Mouse (Mus musculus): ENCODE measurements at regions not wholly inside any gene's neighbourhood (a gene's known extent, or its start where the extent isn't known, plus 50 kb on each side); places are given as distances from the start of the nearest gene placed in this dataset.
A peak's percentile ranks its signal among the peaks of the same experiment; 100 is the strongest.
"Not testable (repeated sequence)": the region's sequence is repeated elsewhere in the genome, so short reads cannot be mapped to it uniquely, and the experiment has no call there.

DNA sequence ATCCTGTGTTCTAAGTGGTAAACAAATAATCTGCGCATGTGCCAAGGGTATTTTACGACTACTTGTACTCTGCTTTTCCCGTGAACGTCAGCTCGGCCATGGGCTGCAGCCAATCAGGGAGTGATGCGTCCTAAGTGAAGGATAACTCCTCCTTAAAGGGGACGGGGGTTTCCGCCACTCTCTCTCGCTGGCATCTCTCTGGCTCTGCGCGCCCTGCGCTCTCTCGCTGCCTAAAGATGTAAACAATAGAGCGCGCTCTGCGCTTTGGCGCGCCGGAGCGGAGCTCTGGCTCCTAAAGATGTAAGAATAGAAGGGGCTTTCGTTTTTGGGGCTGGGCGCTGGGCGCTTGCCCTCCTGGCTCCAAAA is 137.7 kb downstream of the Zfp619 start:
- peak overlapping the region; percentile 44 for H3K4me3 ChIP-seq (replicated peaks; ENCODE audit: low read length)
- peak overlapping the region; percentile 55 for H3K4me2 ChIP-seq (replicated peaks)
- whole genome bisulfite sequencing: 31% methylated on average over 21 of the region's 23 CpGs
- ATAC-seq (ENCODE audit: low FRiP score): peak; percentile 70
- H3K27me3 ChIP-seq (ENCODE audit: control insufficient read depth, insufficient read depth, low read length); DNase-seq (ENCODE audit: low spot score); H3K36me3 ChIP-seq (replicated peaks; ENCODE audit: control insufficient read depth, insufficient read depth); H3K4me1 ChIP-seq (replicated peaks; ENCODE audit: control insufficient read depth, insufficient read depth, low read length); H3K9me3 ChIP-seq (ENCODE audit: control insufficient read depth, low read length): not testable (repeated sequence)
- peak overlapping the region; percentile 71 for H3K9ac ChIP-seq
- H3K27ac ChIP-seq: peak overlapping the region; percentile 82

DNA sequence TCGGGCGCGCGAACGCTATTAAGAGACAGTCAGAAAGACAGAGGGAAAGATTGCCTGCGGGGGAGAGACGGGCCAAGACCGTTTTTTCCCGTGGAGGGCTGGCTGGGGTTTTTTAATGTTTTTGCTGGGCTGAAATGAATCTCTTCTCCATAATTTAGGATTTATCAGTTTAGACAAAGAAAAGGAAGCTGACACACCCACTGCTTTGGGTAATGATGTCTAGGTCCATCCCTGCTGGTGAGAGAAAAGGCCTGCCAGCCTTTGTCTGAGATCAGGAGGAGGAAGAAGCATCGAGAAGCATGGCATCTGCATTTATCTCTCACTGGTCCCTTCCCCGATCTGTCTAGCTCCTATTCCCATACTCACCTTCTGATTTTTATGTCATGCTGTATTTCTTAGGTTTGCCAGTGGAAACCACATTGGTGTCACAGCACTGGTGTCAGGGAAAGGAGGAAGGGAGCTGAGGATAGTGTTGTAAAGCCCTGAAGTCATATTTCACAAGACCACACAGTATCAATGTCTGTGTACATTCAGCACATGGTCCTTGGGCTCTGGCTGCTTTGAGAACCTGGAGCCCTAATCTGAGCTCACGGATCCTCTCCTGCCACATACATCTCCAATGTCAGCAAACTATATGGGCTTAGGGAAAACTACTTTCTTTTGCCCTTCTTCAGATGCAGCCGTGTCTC is 138.3 kb downstream of the Zfp619 start:
- peak overlapping the region; percentile 44 for H3K4me3 ChIP-seq (replicated peaks; ENCODE audit: low read length)
- H3K27ac ChIP-seq: peak overlapping the region; percentile 82
- no peaks in the 10 kb centered on the region for H3K27me3 ChIP-seq (ENCODE audit: control insufficient read depth, insufficient read depth, low read length)
- ATAC-seq (ENCODE audit: low FRiP score): peak; percentile 51
- no peaks in the 10 kb centered on the region for H3K36me3 ChIP-seq (replicated peaks; ENCODE audit: control insufficient read depth, insufficient read depth)
- no peaks in the 10 kb centered on the region for H3K9me3 ChIP-seq (ENCODE audit: control insufficient read depth, low read length)
- H3K4me2 ChIP-seq (replicated peaks): peak overlapping the region; percentile 55
- 40% methylated on average over 13 of the region's 13 CpGs for WGBS
- peak; percentile 37 for DNase-seq (ENCODE audit: low spot score)
- peak overlapping the region; percentile 71 for H3K9ac ChIP-seq
- peaks cover 9% of the 10 kb centered on the region; the same call in 1 of the 2 replicates for H3K4me1 ChIP-seq (replicated peaks; ENCODE audit: control insufficient read depth, insufficient read depth, low read length)

DNA sequence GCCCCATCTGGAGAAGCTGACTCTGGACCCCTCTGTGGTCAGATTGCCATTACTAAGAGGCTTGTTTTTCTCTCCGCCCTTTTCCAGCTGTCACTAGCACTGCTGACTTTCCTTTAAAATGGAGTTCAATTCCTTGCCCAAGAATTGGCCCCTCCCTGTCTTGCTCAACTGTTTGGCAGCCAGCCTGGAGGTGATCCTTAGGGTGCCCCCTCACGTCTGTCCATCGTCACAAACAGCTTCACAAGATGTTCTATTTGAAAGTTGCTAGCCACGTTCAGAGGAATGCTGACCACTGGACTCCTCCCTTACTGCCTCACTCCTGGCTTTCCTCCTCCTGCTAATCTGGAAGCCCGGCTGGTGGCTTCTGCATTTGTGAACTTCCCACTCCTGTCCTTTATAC is 142.0 kb downstream of the Zfp619 start:
- Histone ChIP-seq H3K9me3 (ENCODE audit: control insufficient read depth, low read length) (no peaks in the 10 kb centered on the region), H3K9ac (no peak overlapping the region), H3K4me1 (replicated peaks; ENCODE audit: control insufficient read depth, insufficient read depth, low read length) (peaks cover 9% of the 10 kb centered on the region; the same call in 1 of the 2 replicates), H3K36me3 (replicated peaks; ENCODE audit: control insufficient read depth, insufficient read depth) (no peaks in the 10 kb centered on the region), H3K4me3 (replicated peaks; ENCODE audit: low read length) (no peak overlapping the region), H3K27ac (no peak overlapping the region), H3K27me3 (ENCODE audit: control insufficient read depth, insufficient read depth, low read length) (no peaks in the 10 kb centered on the region), H3K4me2 (replicated peaks) (no peak overlapping the region)
- no peak for DNase-seq (ENCODE audit: low spot score)
- ATAC-seq (ENCODE audit: low FRiP score): no peak
- WGBS: 53% methylated on average over 5 of the region's 5 CpGs

DNA sequence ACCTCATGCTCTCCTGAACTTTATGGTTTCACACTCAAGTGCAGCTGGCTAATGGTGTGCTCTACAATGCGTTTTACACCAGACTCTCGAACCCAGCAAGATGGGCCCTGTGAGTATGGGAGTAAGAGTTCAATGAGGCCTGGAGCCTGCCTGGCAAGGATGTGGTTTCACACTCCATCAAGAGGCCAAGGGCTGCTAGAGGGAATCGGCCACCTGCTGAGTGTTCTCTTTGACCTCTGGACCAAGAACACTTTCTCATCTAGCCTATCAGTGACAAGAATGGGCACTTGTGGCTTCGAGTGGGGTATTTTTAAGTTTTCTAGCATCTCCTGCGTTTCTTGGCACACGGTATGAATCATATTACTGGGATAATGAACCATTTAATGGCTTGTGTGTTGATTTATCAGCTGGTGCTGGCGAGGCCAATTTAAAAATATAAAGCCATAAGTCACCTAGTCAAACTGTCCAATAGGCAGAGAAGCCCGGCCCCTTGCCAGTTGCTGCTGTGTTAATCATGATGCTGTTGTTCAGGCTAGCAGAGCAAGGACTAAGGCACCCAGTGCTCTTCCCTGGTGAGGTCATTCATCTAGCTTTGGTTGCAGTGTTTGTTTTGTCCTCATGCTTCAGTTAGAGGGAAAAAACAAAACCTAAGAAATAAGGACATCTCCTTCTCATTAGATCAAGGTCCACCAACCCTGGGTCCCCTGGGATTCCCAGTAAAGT is 157.7 kb downstream of the Zfp619 start:
- 71% methylated on average over 8 of the region's 8 CpGs for WGBS
- no peaks in the 10 kb centered on the region for H3K27me3 ChIP-seq (ENCODE audit: control insufficient read depth, insufficient read depth, low read length)
- no peaks in the 10 kb centered on the region for H3K4me1 ChIP-seq (replicated peaks; ENCODE audit: control insufficient read depth, insufficient read depth, low read length)
- no peaks in the 10 kb centered on the region for H3K9me3 ChIP-seq (ENCODE audit: control insufficient read depth, low read length)
- ATAC-seq (ENCODE audit: low FRiP score) (no peak), DNase-seq (ENCODE audit: low spot score) (no peak)
- H3K4me3 ChIP-seq (replicated peaks; ENCODE audit: low read length): no peak overlapping the region
- no peak overlapping the region for H3K4me2 ChIP-seq (replicated peaks)
- no peaks in the 10 kb centered on the region for H3K36me3 ChIP-seq (replicated peaks; ENCODE audit: control insufficient read depth, insufficient read depth)
- no peak overlapping the region for H3K27ac ChIP-seq
- H3K9ac ChIP-seq: no peak overlapping the region

DNA sequence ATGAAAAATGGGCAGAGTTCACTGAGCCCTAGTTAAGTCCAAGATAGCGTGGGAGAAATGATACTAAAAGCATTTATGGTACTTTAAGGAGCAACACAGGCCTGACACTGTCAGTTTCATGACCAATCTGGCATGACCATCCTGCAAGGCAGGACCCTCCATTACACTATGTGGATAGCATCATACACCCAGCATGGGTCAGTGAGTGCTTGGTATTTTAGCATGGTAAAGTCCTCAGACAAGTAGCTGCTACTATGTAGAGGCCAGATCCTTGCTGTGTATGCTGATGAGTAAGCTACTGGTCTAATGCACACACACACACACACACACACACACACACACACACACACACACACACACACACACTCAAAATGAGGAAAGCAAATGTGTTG is 158.3 kb downstream of the Zfp619 start:
- DNase-seq (ENCODE audit: low spot score) (no peak), ATAC-seq (ENCODE audit: low FRiP score) (no peak)
- no peaks in the 10 kb centered on the region for H3K4me1 ChIP-seq (replicated peaks; ENCODE audit: control insufficient read depth, insufficient read depth, low read length)
- H3K4me2 ChIP-seq (replicated peaks): no peak overlapping the region
- no peak overlapping the region for H3K9ac ChIP-seq
- H3K27ac ChIP-seq: no peak overlapping the region
- no peaks in the 10 kb centered on the region for H3K27me3 ChIP-seq (ENCODE audit: control insufficient read depth, insufficient read depth, low read length)
- H3K4me3 ChIP-seq (replicated peaks; ENCODE audit: low read length): no peak overlapping the region
- 85% methylated on average over 1 of the region's 1 CpGs for WGBS
- no peaks in the 10 kb centered on the region for H3K36me3 ChIP-seq (replicated peaks; ENCODE audit: control insufficient read depth, insufficient read depth)
- no peaks in the 10 kb centered on the region for H3K9me3 ChIP-seq (ENCODE audit: control insufficient read depth, low read length)

DNA sequence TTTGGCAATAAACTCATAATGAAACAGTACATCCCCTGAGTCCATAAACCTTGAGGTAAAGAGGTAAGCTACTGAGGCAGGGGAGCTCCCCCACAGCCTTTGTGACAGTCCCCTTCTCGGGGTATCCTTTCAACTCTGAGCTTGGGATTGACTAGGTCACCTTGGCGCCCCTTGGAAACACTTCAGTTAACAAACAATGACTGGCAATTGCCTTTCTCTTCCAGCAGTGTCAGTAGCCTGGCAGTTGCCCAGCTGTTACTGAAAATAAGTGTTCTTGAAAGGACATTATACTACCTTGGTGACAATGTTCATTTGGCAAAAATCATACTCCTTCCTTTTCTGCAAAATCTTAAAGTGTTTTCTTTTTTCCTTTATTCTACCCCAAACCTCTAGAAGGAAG is 162.8 kb downstream of the Zfp619 start:
- ATAC-seq (ENCODE audit: low FRiP score) (no peak), DNase-seq (ENCODE audit: low spot score) (no peak)
- 46% methylated on average over 2 of the region's 2 CpGs for WGBS
- Histone ChIP-seq H3K4me1 (replicated peaks; ENCODE audit: control insufficient read depth, insufficient read depth, low read length) (no peaks in the 10 kb centered on the region), H3K4me2 (replicated peaks) (no peak overlapping the region), H3K9ac (no peak overlapping the region), H3K9me3 (ENCODE audit: control insufficient read depth, low read length) (no peaks in the 10 kb centered on the region), H3K27me3 (ENCODE audit: control insufficient read depth, insufficient read depth, low read length) (no peaks in the 10 kb centered on the region), H3K27ac (no peak overlapping the region), H3K36me3 (replicated peaks; ENCODE audit: control insufficient read depth, insufficient read depth) (no peaks in the 10 kb centered on the region), H3K4me3 (replicated peaks; ENCODE audit: low read length) (no peak overlapping the region)

DNA sequence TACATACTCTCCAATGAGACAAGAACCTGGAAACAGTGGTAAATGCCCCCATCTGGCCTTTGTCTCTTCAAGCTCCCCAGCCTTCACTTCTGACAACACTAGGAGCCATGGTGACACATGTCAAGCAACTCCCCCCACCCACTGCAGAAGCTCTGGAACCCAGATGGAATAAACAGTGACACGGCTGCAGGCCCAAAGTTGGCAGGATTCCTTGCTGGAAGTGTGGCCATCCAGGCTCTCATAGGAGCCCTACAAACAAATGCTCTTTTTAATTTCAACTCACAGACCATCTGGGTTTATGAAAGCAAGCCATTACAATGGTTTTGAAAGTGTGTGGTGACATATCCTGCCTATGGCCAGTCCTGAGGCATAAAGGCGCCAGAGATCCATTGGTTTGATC is 179.0 kb downstream of the Zfp619 start:
- DNase-seq (ENCODE audit: low spot score) (no peak), ATAC-seq (ENCODE audit: low FRiP score) (no peak)
- H3K27ac ChIP-seq: no peak overlapping the region
- no peak overlapping the region for H3K9ac ChIP-seq
- 82% methylated on average over 2 of the region's 2 CpGs for WGBS
- H3K36me3 ChIP-seq (replicated peaks; ENCODE audit: control insufficient read depth, insufficient read depth): no peaks in the 10 kb centered on the region
- H3K4me2 ChIP-seq (replicated peaks): no peak overlapping the region
- H3K4me1 ChIP-seq (replicated peaks; ENCODE audit: control insufficient read depth, insufficient read depth, low read length): no peaks in the 10 kb centered on the region
- no peak overlapping the region for H3K4me3 ChIP-seq (replicated peaks; ENCODE audit: low read length)
- no peaks in the 10 kb centered on the region for H3K27me3 ChIP-seq (ENCODE audit: control insufficient read depth, insufficient read depth, low read length)
- H3K9me3 ChIP-seq (ENCODE audit: control insufficient read depth, low read length): no peaks in the 10 kb centered on the region

DNA sequence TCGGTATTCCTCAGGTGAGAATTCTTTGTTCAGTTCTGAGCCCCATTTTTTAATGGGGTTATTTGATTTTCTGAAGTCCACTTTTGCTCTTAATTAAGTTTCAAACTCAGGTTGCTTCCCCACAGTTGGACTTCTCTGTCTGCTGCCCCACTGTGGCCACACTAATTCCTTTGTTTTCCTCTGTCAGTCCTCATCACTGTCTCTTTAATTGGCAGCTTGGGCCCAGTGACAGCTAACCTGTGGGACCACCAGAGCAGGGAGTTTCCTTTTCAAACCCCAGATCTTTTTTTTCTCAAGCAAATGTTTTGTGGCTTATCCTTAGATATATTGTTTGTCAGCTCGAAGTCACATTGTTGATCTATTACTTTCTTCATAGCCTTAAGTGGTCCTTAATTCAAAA is 183.9 kb downstream of the Zfp619 start:
- ATAC-seq (ENCODE audit: low FRiP score) (no peak), DNase-seq (ENCODE audit: low spot score) (no peak)
- H3K9ac ChIP-seq: no peak overlapping the region
- 74% methylated on average over 1 of the region's 2 CpGs for WGBS
- H3K36me3 ChIP-seq (replicated peaks; ENCODE audit: control insufficient read depth, insufficient read depth): no peaks in the 10 kb centered on the region
- no peaks in the 10 kb centered on the region for H3K27me3 ChIP-seq (ENCODE audit: control insufficient read depth, insufficient read depth, low read length)
- H3K4me1 ChIP-seq (replicated peaks; ENCODE audit: control insufficient read depth, insufficient read depth, low read length): peaks cover 19% of the 10 kb centered on the region
- no peak overlapping the region for H3K27ac ChIP-seq
- H3K4me3 ChIP-seq (replicated peaks; ENCODE audit: low read length): no peak overlapping the region
- H3K9me3 ChIP-seq (ENCODE audit: control insufficient read depth, low read length): no peaks in the 10 kb centered on the region
- H3K4me2 ChIP-seq (replicated peaks): no peak overlapping the region

DNA sequence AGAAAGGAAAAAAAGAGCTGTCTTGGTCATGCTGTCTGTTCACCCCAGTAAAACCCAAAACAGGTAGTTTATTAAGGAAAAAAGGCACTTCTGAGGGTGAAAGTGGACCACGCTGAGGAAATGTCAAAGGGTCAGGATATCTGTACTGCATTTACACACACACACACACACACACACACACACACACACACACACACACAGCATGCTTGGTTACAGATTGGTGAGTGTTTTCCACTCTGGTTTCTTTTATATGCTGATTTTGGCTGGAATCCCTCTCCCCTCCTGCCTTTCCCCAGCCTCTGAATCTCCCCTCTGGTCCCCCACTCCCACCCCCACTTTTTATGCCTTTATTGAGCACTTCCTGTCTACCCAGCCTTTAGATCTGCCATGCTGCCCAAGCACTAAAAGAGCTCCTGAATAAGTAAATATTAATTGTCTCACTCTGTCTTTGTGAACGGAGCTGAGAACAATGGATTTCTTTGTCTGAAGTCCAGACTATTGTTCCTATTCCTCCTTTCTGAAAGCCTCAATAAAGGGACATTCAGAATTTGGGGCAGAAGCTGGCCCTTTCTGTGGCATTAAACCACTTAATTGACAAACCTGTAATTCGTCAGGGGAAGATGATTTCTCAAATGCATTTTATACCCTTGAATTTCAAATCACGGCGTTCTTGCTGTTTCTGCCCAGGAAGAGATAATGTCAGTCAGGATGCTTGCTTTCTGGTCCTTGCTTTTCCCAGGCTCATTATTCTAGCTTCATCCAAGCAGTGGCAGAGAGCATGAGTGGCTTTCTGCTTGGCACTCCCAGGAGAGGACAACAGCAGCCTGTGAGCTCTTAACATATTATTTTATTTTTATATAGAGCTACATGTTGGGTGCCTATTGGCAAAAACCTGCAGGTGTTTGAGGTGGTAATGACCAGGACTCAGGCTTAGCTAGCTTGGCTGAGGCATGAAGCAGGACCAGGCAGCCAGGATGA is 187.8 kb downstream of the Zfp619 start:
- no peaks in the 10 kb centered on the region for H3K27me3 ChIP-seq (ENCODE audit: control insufficient read depth, insufficient read depth, low read length)
- H3K4me1 ChIP-seq (replicated peaks; ENCODE audit: control insufficient read depth, insufficient read depth, low read length): peaks cover 19% of the 10 kb centered on the region
- WGBS: 11% methylated on average over 5 of the region's 5 CpGs
- H3K9ac ChIP-seq: peak overlapping the region; percentile 6
- ATAC-seq (ENCODE audit: low FRiP score) (peak; percentile 65), DNase-seq (ENCODE audit: low spot score) (peak; percentile 47)
- peak overlapping the region; percentile 63 for H3K27ac ChIP-seq
- H3K9me3 ChIP-seq (ENCODE audit: control insufficient read depth, low read length): no peaks in the 10 kb centered on the region
- no peaks in the 10 kb centered on the region for H3K36me3 ChIP-seq (replicated peaks; ENCODE audit: control insufficient read depth, insufficient read depth)
- H3K4me3 ChIP-seq (replicated peaks; ENCODE audit: low read length): no peak overlapping the region
- H3K4me2 ChIP-seq (replicated peaks): no peak overlapping the region; the same call in 1 of the 2 replicates

All from hindbrain, embryonic 14.5 days (tissue).